Mouse (Mus musculus): ENCODE results near the gene Galnt14. TPM values are rescaled to one million over a fixed set of nuclear protein-coding genes. Genes with fewer than 3 reads are reported as not detected.

The Galnt14 gene
- polyA plus RNA-seq, 1 experiment from 2014 or later, result 0.20 TPM

- no peak for TF ChIP-seq CTCF (IDR thresholded peaks at IDR 0.05; ENCODE audit: low read depth)
- no peak overlapping the region for H3K27ac ChIP-seq (ENCODE audit: low read depth)
- WGBS, result 57% methylated on average over 7 of the region's 7 CpGs
- no peaks in the 10 kb centered on the region for H3K27me3 ChIP-seq (ENCODE audit: insufficient read depth, low read length)
- no peak overlapping the region for H3K4me2 ChIP-seq
- DNase-seq (no peak), ATAC-seq (ENCODE audit: insufficient read depth) (no peak)
- H3K9me3 ChIP-seq (ENCODE audit: low read depth, low read length), result no peaks in the 10 kb centered on the region
- no peak overlapping the region for H3K9ac ChIP-seq
- no peak overlapping the region for H3K4me3 ChIP-seq (ENCODE audit: low read depth, low read length)
- H3K36me3 ChIP-seq (ENCODE audit: insufficient read depth), result no peaks in the 10 kb centered on the region
- H3K4me1 ChIP-seq (ENCODE audit: insufficient read depth), result no peaks in the 10 kb centered on the region
Observed at GRCm38 (mm10) chr17:73474371-73474770, 235.9 kb downstream of the Galnt14 start.

DNA sequence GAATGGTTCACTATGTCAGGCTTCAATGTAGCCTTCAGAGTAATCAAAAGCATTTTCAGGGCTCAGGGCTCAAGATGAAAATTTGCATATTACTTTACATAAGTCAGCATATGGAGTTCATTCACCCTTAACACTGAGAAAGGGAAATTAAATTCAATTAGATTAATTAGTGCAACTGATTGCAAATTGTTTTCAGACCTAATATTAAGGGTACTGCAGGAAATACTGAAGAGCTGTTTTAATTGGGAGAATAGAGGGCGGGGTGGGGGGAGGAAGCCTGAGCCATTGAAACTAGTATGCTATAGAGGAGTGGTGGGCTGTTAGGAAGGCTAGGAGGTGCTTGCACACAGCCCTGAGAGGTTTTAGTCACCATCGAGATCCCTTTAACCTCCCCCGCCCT lies 237.2 kb downstream of the Galnt14 start:
- Histone ChIP-seq H3K27ac (ENCODE audit: low read depth) (no peak overlapping the region), H3K4me1 (ENCODE audit: insufficient read depth) (no peaks in the 10 kb centered on the region)
- WGBS, result 63% methylated on average over 3 of the region's 3 CpGs

GRCm38 (mm10) chr17:73460874-73461273 lies 249.4 kb downstream of the Galnt14 start:
- TF ChIP-seq CTCF (IDR thresholded peaks at IDR 0.05; ENCODE audit: low read depth), result no peak
- no peaks in the 10 kb centered on the region for H3K4me1 ChIP-seq (ENCODE audit: insufficient read depth)
- H3K4me2 ChIP-seq, result no peak overlapping the region
- 77% methylated on average over 4 of the region's 4 CpGs for WGBS
- no peak for DNase-seq
- H3K27me3 ChIP-seq (ENCODE audit: insufficient read depth, low read length), result no peaks in the 10 kb centered on the region
- H3K9ac ChIP-seq, result no peak overlapping the region
- no peaks in the 10 kb centered on the region for H3K9me3 ChIP-seq (ENCODE audit: low read depth, low read length)
- no peaks in the 10 kb centered on the region for H3K36me3 ChIP-seq (ENCODE audit: insufficient read depth)
- H3K27ac ChIP-seq (ENCODE audit: low read depth), result no peak overlapping the region
- no peak for ATAC-seq (ENCODE audit: insufficient read depth)
- no peak overlapping the region for H3K4me3 ChIP-seq (ENCODE audit: low read depth, low read length)

More for the DNA sequence above, 237.2 kb downstream of the Galnt14 start:
- Histone ChIP-seq H3K36me3 (ENCODE audit: insufficient read depth) (no peaks in the 10 kb centered on the region), H3K9me3 (ENCODE audit: low read depth, low read length) (no peaks in the 10 kb centered on the region), H3K9ac (no peak overlapping the region), H3K4me2 (no peak overlapping the region), H3K27me3 (ENCODE audit: insufficient read depth, low read length) (no peaks in the 10 kb centered on the region), H3K4me3 (ENCODE audit: low read depth, low read length) (no peak overlapping the region)
- ATAC-seq (ENCODE audit: insufficient read depth) (no peak), DNase-seq (no peak)
- no peak for TF ChIP-seq CTCF (IDR thresholded peaks at IDR 0.05; ENCODE audit: low read depth)

- H3K9ac ChIP-seq, result no peak overlapping the region
- TF ChIP-seq CTCF (IDR thresholded peaks at IDR 0.05; ENCODE audit: low read depth), result no peak
- no peaks in the 10 kb centered on the region for H3K9me3 ChIP-seq (ENCODE audit: low read depth, low read length)
- no peak overlapping the region for H3K4me2 ChIP-seq
- no peaks in the 10 kb centered on the region for H3K36me3 ChIP-seq (ENCODE audit: insufficient read depth)
- no peak overlapping the region for H3K27ac ChIP-seq (ENCODE audit: low read depth)
- no peaks in the 10 kb centered on the region for H3K27me3 ChIP-seq (ENCODE audit: insufficient read depth, low read length)
- WGBS, result 74% methylated on average over 4 of the region's 4 CpGs
- DNase-seq, result peak; percentile 2
- H3K4me1 ChIP-seq (ENCODE audit: insufficient read depth), result no peaks in the 10 kb centered on the region
- ATAC-seq (ENCODE audit: insufficient read depth), result no peak
- no peak overlapping the region for H3K4me3 ChIP-seq (ENCODE audit: low read depth, low read length)
Observed at GRCm38 (mm10) chr17:73458741-73459140, 251.5 kb downstream of the Galnt14 start.

- no peaks in the 10 kb centered on the region for H3K9me3 ChIP-seq (ENCODE audit: low read depth, low read length)
- DNase-seq (no peak), ATAC-seq (ENCODE audit: insufficient read depth) (no peak)
- H3K27ac ChIP-seq (ENCODE audit: low read depth), result no peak overlapping the region
- H3K4me1 ChIP-seq (ENCODE audit: insufficient read depth), result no peaks in the 10 kb centered on the region
- no peak for TF ChIP-seq CTCF (IDR thresholded peaks at IDR 0.05; ENCODE audit: low read depth)
- H3K9ac ChIP-seq, result no peak overlapping the region
- H3K4me3 ChIP-seq (ENCODE audit: low read depth, low read length), result no peak overlapping the region
- no peaks in the 10 kb centered on the region for H3K27me3 ChIP-seq (ENCODE audit: insufficient read depth, low read length)
- H3K36me3 ChIP-seq (ENCODE audit: insufficient read depth), result no peaks in the 10 kb centered on the region
- 76% methylated on average over 2 of the region's 2 CpGs for WGBS
- H3K4me2 ChIP-seq, result no peak overlapping the region
Observed at GRCm38 (mm10) chr17:73456551-73456950, 253.7 kb downstream of the Galnt14 start.

GRCm38 (mm10) chr17:73453646-73454045 lies 256.6 kb downstream of the Galnt14 start:
- ATAC-seq (ENCODE audit: insufficient read depth), result no peak
- no peaks in the 10 kb centered on the region for H3K4me1 ChIP-seq (ENCODE audit: insufficient read depth)
- no peaks in the 10 kb centered on the region for H3K36me3 ChIP-seq (ENCODE audit: insufficient read depth)
- no peak overlapping the region for H3K27ac ChIP-seq (ENCODE audit: low read depth)
- H3K9me3 ChIP-seq (ENCODE audit: low read depth, low read length), result no peaks in the 10 kb centered on the region
- no peak for TF ChIP-seq CTCF (IDR thresholded peaks at IDR 0.05; ENCODE audit: low read depth)
- DNase-seq, result no peak
- H3K4me2 ChIP-seq, result no peak overlapping the region
- WGBS, result 67% methylated on average over 3 of the region's 3 CpGs
- no peaks in the 10 kb centered on the region for H3K27me3 ChIP-seq (ENCODE audit: insufficient read depth, low read length)
- no peak overlapping the region for H3K9ac ChIP-seq
- H3K4me3 ChIP-seq (ENCODE audit: low read depth, low read length), result no peak overlapping the region

DNA sequence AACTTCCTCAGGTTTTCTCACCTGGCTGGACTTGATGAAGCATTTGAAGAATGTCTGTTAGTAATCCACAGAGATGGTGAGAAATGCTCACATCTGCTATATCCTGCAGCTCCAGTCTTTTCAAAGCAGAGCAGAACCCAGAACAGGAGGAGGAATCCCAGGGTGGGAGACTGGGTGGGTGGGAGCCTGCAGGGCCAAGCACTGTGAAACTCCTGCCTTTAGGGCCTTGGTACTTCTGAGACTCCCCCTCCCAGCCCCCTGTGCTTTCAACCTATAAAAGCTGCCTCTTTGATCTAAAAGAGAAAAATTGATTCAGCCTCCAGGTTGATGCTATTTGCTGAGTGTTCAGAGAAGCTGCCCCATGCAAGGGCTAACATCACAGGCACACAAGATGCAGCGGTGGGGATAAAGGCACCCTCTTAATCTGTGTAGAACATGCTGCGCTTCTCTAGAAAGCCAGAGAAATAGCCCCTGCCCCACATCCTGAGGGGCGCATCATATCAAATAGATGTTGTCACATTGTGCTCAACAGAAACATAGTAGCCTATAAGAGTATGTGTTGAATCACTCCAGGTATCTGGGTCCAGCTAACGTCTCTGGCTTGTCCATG lies 258.0 kb downstream of the Galnt14 start:
- H3K27me3 ChIP-seq (ENCODE audit: insufficient read depth, low read length), result no peaks in the 10 kb centered on the region
- TF ChIP-seq CTCF (IDR thresholded peaks at IDR 0.05; ENCODE audit: low read depth), result no peak
- whole genome bisulfite sequencing, result 81% methylated on average over 4 of the region's 4 CpGs
- H3K4me1 ChIP-seq (ENCODE audit: insufficient read depth), result no peaks in the 10 kb centered on the region
- no peaks in the 10 kb centered on the region for H3K9me3 ChIP-seq (ENCODE audit: low read depth, low read length)
- no peak overlapping the region for H3K4me3 ChIP-seq (ENCODE audit: low read depth, low read length)
- no peak overlapping the region for H3K4me2 ChIP-seq
- H3K27ac ChIP-seq (ENCODE audit: low read depth), result no peak overlapping the region
- no peaks in the 10 kb centered on the region for H3K36me3 ChIP-seq (ENCODE audit: insufficient read depth)
- no peak for DNase-seq
- no peak for ATAC-seq (ENCODE audit: insufficient read depth)
- no peak overlapping the region for H3K9ac ChIP-seq

DNA sequence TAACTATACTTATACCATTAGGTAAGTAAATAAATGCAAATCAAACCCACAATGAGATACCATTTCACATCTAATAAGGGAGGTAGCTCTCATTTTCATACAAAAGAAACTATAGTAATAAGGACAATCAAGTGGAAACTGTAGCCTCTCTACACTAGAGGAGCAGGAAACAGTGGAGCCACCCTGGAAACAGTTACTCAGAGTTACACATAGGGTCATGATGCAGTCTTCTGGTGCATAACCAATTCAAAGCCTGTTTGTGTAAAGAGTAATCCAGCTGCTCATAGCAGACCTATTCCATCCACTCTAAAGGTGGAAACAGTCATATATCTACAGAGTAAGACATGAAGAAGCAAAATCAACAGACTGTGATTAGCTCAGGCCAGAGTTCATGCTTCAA lies 261.1 kb downstream of the Galnt14 start:
- ATAC-seq (ENCODE audit: insufficient read depth), result no peak
- H3K9me3 ChIP-seq (ENCODE audit: low read depth, low read length), result no peaks in the 10 kb centered on the region

More for the DNA sequence above, 261.1 kb downstream of the Galnt14 start:
- Histone ChIP-seq H3K9ac (no peak overlapping the region), H3K4me1 (ENCODE audit: insufficient read depth) (no peaks in the 10 kb centered on the region), H3K27me3 (ENCODE audit: insufficient read depth, low read length) (no peaks in the 10 kb centered on the region), H3K27ac (ENCODE audit: low read depth) (no peak overlapping the region), H3K36me3 (ENCODE audit: insufficient read depth) (no peaks in the 10 kb centered on the region), H3K4me2 (no peak overlapping the region), H3K4me3 (ENCODE audit: low read depth, low read length) (no peak overlapping the region)
- DNase-seq, result no peak
- no peak for TF ChIP-seq CTCF (IDR thresholded peaks at IDR 0.05; ENCODE audit: low read depth)

Other genes with a start within 250 kb of the Galnt14 start
- gene Ehd3, start 93.7 kb upstream of the Galnt14 start, polyA plus RNA-seq (2014; fragmentation: Nextera tagmentation; extraction: Ambion mirVana), result 12.0 and 13.4 TPM in 2 replicates
- 1.2 and 1.7 TPM in 2 replicates for gene Xdh, start 239.7 kb upstream of the Galnt14 start, polyA plus RNA-seq (2014; fragmentation: Nextera tagmentation; extraction: Ambion mirVana)